Mouse (Mus musculus) MEL (cell line): ENCODE results near the gene Tmem240. TPM values are rescaled to one million over a fixed set of nuclear protein-coding genes. Genes with fewer than 3 reads are reported as not detected.

Experiments
- DNase-seq: peaks from one replicate; pipeline ENCODE4 v3.0.0; 2011; ENCODE audit warnings: low read depth, low spot score
- H3K27ac ChIP-seq: 2 replicates; pipeline ENCODE4 v1.5.1; 2012; ENCODE audit warnings: low read depth, mild to moderate bottlenecking, control low read depth, low read length, moderate library complexity; ENCODE audit not compliant: control insufficient read depth
- H3K27me3 ChIP-seq, 2 experiments: fragments of 150-350 bp in 1 of 2; sonication (generic) in 1 of 2; 2 replicates each; pipeline ENCODE4 v1.6.1; 2012; ENCODE audit warnings: low read length in 2 of 2, mild to moderate bottlenecking in 2 of 2, improper control_type of control experiment in 1 of 2, moderate library complexity in 1 of 2; ENCODE audit not compliant: insufficient read depth in 2 of 2, control insufficient read depth in 1 of 2
- H3K36me3 ChIP-seq, 2 experiments: 2 replicates each; pipeline ENCODE4 v1.6.1; 2012 to 2014; ENCODE audit warnings: low read length in 2 of 2, improper control_type of control experiment in 1 of 2, inconsistent platforms in 1 of 2, mild to moderate bottlenecking in 1 of 2; ENCODE audit not compliant: insufficient read depth in 2 of 2, control insufficient read depth in 1 of 2
- H3K4me1 ChIP-seq, 2 experiments: fragments of 150-350 bp in 1 of 2; sonication (generic) in 1 of 2; 2 replicates each; pipeline ENCODE4 v1.6.1; 2012; ENCODE audit warnings: low read length in 2 of 2, improper control_type of control experiment in 1 of 2, mild to moderate bottlenecking in 1 of 2; ENCODE audit not compliant: insufficient read depth in 2 of 2, control insufficient read depth in 1 of 2
- H3K4me3 ChIP-seq, 2 experiments: fragments of 150-350 bp in 1 of 2; sonication (generic) in 1 of 2; 2 replicates each; pipeline ENCODE4 v1.5.1; 2012; ENCODE audit warnings: low read depth in 2 of 2, low read length in 2 of 2, mild to moderate bottlenecking in 2 of 2, moderate library complexity in 2 of 2, control low read depth in 1 of 2, improper control_type of control experiment in 1 of 2; ENCODE audit not compliant: control insufficient read depth in 1 of 2, insufficient read depth in 1 of 2
- H3K79me2 ChIP-seq: 2 replicates; pipeline ENCODE4 v1.6.1; 2012; ENCODE audit warnings: mild to moderate bottlenecking, low read length, moderate library complexity; ENCODE audit not compliant: control insufficient read depth, poor library complexity, insufficient read depth
- H3K9ac ChIP-seq: 2 replicates; pipeline ENCODE4 v1.6.1; 2012; ENCODE audit warnings: low read depth, mild to moderate bottlenecking, control low read depth, low read length, moderate library complexity; ENCODE audit not compliant: control insufficient read depth, poor library complexity, severe bottlenecking
- H3K9me3 ChIP-seq: fragments of 150-350 bp; sonication (generic); replicated peaks from 2 replicates; pipeline ENCODE4 v1.6.1; 2012; ENCODE audit warnings: mild to moderate bottlenecking, low read length, improper control_type of control experiment, moderate library complexity; ENCODE audit not compliant: insufficient read depth
- CHD1 ChIP-seq: IDR thresholded peaks from 2 replicates; pipeline ENCODE4 v1.6.1; 2012; ENCODE audit warnings: low read depth, mild to moderate bottlenecking, inconsistent platforms, low read length, improper control_type of control experiment
- CHD2 ChIP-seq: IDR thresholded peaks from 2 replicates; pipeline ENCODE4 v1.6.1; 2011; ENCODE audit warnings: low read length, improper control_type of control experiment
- CTCF ChIP-seq, 3 experiments: IDR thresholded peaks in 2 of 3; conservative IDR thresholded peaks in 1 of 3; 2 replicates each; pipeline ENCODE4 v1.5.1; 2011 to 2012; ENCODE audit warnings: low read length in 3 of 3, low read depth in 2 of 3, mild to moderate bottlenecking in 2 of 3, improper control_type of control experiment in 1 of 3, inconsistent platforms in 1 of 3, mixed read lengths in 1 of 3, moderate library complexity in 1 of 3; ENCODE audit not compliant: control insufficient read depth in 1 of 3, insufficient read depth in 1 of 3, poor library complexity in 1 of 3, severe bottlenecking in 1 of 3
- E2F4 ChIP-seq: IDR thresholded peaks from 2 replicates; pipeline ENCODE4 v1.6.1; 2011; ENCODE audit warnings: low read depth, low read length, improper control_type of control experiment, borderline replicate concordance
- ELF1 ChIP-seq: IDR thresholded peaks from 2 replicates; pipeline ENCODE4 v1.6.1; 2014; ENCODE audit warnings: low read depth, mild to moderate bottlenecking, inconsistent platforms, low read length, improper control_type of control experiment, moderate library complexity
- EP300 ChIP-seq, 2 experiments: IDR thresholded peaks; 2 replicates each; pipeline ENCODE4 v1.6.1; 2011; ENCODE audit warnings: improper control_type of control experiment in 2 of 2, low read length in 2 of 2, low read depth in 1 of 2, mild to moderate bottlenecking in 1 of 2
- GABPA ChIP-seq: IDR thresholded peaks from 2 replicates; pipeline ENCODE4 v1.6.1; 2012; ENCODE audit warnings: low read depth, mild to moderate bottlenecking, inconsistent platforms, low read length, improper control_type of control experiment, moderate library complexity
- HCFC1 ChIP-seq: IDR thresholded peaks from 2 replicates; pipeline ENCODE4 v1.6.1; 2012; ENCODE audit warnings: low read depth, mild to moderate bottlenecking, inconsistent platforms, low read length, improper control_type of control experiment, moderate library complexity
- MAFK ChIP-seq: IDR thresholded peaks from 2 replicates; pipeline ENCODE4 v1.6.1; 2011; ENCODE audit warnings: low read depth, mild to moderate bottlenecking, low read length, improper control_type of control experiment, borderline replicate concordance
- MAX ChIP-seq: IDR thresholded peaks from 2 replicates; pipeline ENCODE4 v1.6.1; 2011; ENCODE audit warnings: low read length, improper control_type of control experiment
- MXI1 ChIP-seq: IDR thresholded peaks from 2 replicates; pipeline ENCODE4 v1.6.1; 2011; ENCODE audit warnings: mild to moderate bottlenecking, low read depth, low read length, improper control_type of control experiment
- MYC ChIP-seq: IDR thresholded peaks from 2 replicates; pipeline ENCODE4 v1.6.1; 2011; ENCODE audit warnings: low read depth, mild to moderate bottlenecking, low read length, improper control_type of control experiment, moderate library complexity
- NELFE ChIP-seq: IDR thresholded peaks from 2 replicates; pipeline ENCODE4 v1.6.1; 2011; ENCODE audit warnings: low read depth, low read length, improper control_type of control experiment
- NRF1 ChIP-seq: IDR thresholded peaks from 2 replicates; pipeline ENCODE4 v1.6.1; 2014; ENCODE audit warnings: low read depth, mild to moderate bottlenecking, inconsistent platforms, low read length, improper control_type of control experiment, moderate library complexity; ENCODE audit not compliant: poor library complexity, insufficient read depth, severe bottlenecking
- POLR2A ChIP-seq, 2 experiments: IDR thresholded peaks; 2 replicates each; pipeline ENCODE4 v1.6.1; 2011 to 2012; ENCODE audit warnings: low read length in 2 of 2, mild to moderate bottlenecking in 2 of 2, control low read depth in 1 of 2, improper control_type of control experiment in 1 of 2, low read depth in 1 of 2, moderate library complexity in 1 of 2; ENCODE audit not compliant: control insufficient read depth in 1 of 2, insufficient read depth in 1 of 2, poor library complexity in 1 of 2
- POLR2AphosphoS2 ChIP-seq: IDR thresholded peaks from 2 replicates; pipeline ENCODE4 v1.6.1; 2011; ENCODE audit warnings: low read length, improper control_type of control experiment
- RAD21 ChIP-seq: IDR thresholded peaks from 2 replicates; pipeline ENCODE4 v1.6.1; 2011; ENCODE audit warnings: mild to moderate bottlenecking, low read depth, low read length, improper control_type of control experiment
- SIN3A ChIP-seq: IDR thresholded peaks from 2 replicates; pipeline ENCODE4 v1.6.1; 2012; ENCODE audit warnings: low read length, improper control_type of control experiment, inconsistent platforms
- TBP ChIP-seq: IDR thresholded peaks from 2 replicates; pipeline ENCODE4 v1.8.0; 2011; ENCODE audit warnings: low read depth, low read length, improper control_type of control experiment
- UBTF ChIP-seq: IDR thresholded peaks from 2 replicates; pipeline ENCODE4 v1.6.1; 2012; ENCODE audit warnings: low read depth, mild to moderate bottlenecking, inconsistent platforms, low read length, improper control_type of control experiment, moderate library complexity, borderline replicate concordance; ENCODE audit not compliant: insufficient read depth
- ZMIZ1 ChIP-seq: IDR thresholded peaks from 2 replicates; pipeline ENCODE4 v1.6.1; 2012; ENCODE audit warnings: low read depth, mild to moderate bottlenecking, inconsistent platforms, low read length, improper control_type of control experiment, moderate library complexity
- polyA plus RNA-seq, 2 experiments: library from polyadenylated mRNA; stranded (reverse) in 1 of 2; unstranded in 1 of 2; fragments of >175 nt in 1 of 2; fragments of >200 nt in 1 of 2; gene quantifications; 2 replicates each; pipeline versions ENCODE4 v1.2.1 to v1.2.4; 2012; ENCODE audit warnings: low replicate concordance in 2 of 2, low read depth in 1 of 2; ENCODE audit not compliant: insufficient read length in 2 of 2, insufficient read depth in 1 of 2, missing spikeins in 1 of 2
- total RNA-seq: library from RNA; depleted of rRNA; stranded (reverse); fragments of 300-350 nt; gene quantifications from 2 replicates; pipeline ENCODE4 v1.2.3, GENCODE M21; 2012

Tmem240 gene
- total and polyA plus RNA-seq, 3 experiments = 0.27 to 0.33 TPM; not detected in 1

- TF ChIP-seq CTCF (IDR thresholded peaks at IDR 0.05 in 2 of 3, conservative IDR thresholded peaks at IDR 0.05 in 1 of 3; ENCODE audit: control insufficient read depth in 1 of 3, insufficient read depth in 1 of 3, low read depth in 2 of 3, low read length in 3 of 3, poor library complexity in 1 of 3, severe bottlenecking in 1 of 3) (no peak), GABPA (no peak), ELF1 (peak; percentile 85), RAD21 (no peak), MAX (peak; percentile 96), EP300 (IDR thresholded peaks at IDR 0.05; ENCODE audit: low read depth in 1 of 2, low read length in 2 of 2) (no peak), NRF1 (peak; percentile 93), HCFC1 (peak; percentile 91), MXI1 (peak; percentile 97), MYC (peak; percentile 95), ZMIZ1 (peak; percentile 79), TBP (peak; percentile 77)
Measured at GRCm38 (mm10) chr4:155760613-155761355, 26.2 kb downstream of the Tmem240 start, which contains the start of gene Atad3a (continued).

GRCm38 (mm10) chr4:155761356-155762099 lies 26.9 kb downstream of the Tmem240 start:
- no peaks in the 10 kb centered on the region for H3K27me3 ChIP-seq
- peak overlapping the region; percentile 63 for H3K27ac ChIP-seq
- TF ChIP-seq MXI1 (peak; percentile 18; the same call in 1 of the 2 replicates), UBTF (0 out of 2 replicates have a peak, but pooled peaks have one; percentile 37), EP300 (IDR thresholded peaks at IDR 0.05; ENCODE audit: low read depth in 1 of 2, low read length in 2 of 2) (no peak), CHD1 (0 out of 2 replicates have a peak, but pooled peaks have one; percentile 29)
- H3K4me3 ChIP-seq = peak overlapping the region; percentile 72 to 81
- DNase-seq = peak; percentile 79
- H3K36me3 ChIP-seq = peaks cover 0 to 18% of the 10 kb centered on the region in 2 experiments; a peak in 3 of 4 replicates
- peaks cover 4 to 16% of the 10 kb centered on the region in 2 experiments for H3K4me1 ChIP-seq
- H3K9me3 ChIP-seq = no peaks in the 10 kb centered on the region
- peaks cover 44% of the 10 kb centered on the region for H3K79me2 ChIP-seq
- peak overlapping the region; percentile 86 for H3K9ac ChIP-seq

GRCm38 (mm10) chr4:155762357-155762756 lies 27.8 kb downstream of the Tmem240 start:
- H3K9ac ChIP-seq = peak overlapping the region; percentile 21; the same call in 1 of the 2 replicates
- peak overlapping the region in 1 of 2 experiments; percentile 72; a peak in 2 of 4 replicates for H3K4me3 ChIP-seq
- no peak overlapping the region for H3K27ac ChIP-seq
- peak; percentile 73 for DNase-seq
- H3K9me3 ChIP-seq = no peaks in the 10 kb centered on the region
- peaks cover 39% of the 10 kb centered on the region for H3K79me2 ChIP-seq
- H3K36me3 ChIP-seq = peaks cover 0 to 18% of the 10 kb centered on the region in 2 experiments; a peak in 2 of 4 replicates
- TF ChIP-seq MXI1 (peak; percentile 52; the same call in 1 of the 2 replicates), MAFK (0 out of 2 replicates have a peak, but pooled peaks have one; percentile 22), ZMIZ1 (no peak), MYC (no peak; the same call in 1 of the 2 replicates), EP300 (IDR thresholded peaks at IDR 0.05; ENCODE audit: low read depth in 1 of 2, low read length in 2 of 2) (peak; percentile 17 to 41; a peak in 2 of 4 replicates), NELFE (peak; percentile 35), POLR2A (IDR thresholded peaks at IDR 0.05; ENCODE audit: control insufficient read depth in 1 of 2, insufficient read depth in 1 of 2, low read depth in 1 of 2, low read length in 2 of 2, poor library complexity in 1 of 2) (peak in 1 of 2 experiments; percentile 33; a peak in 1 of 4 replicates), MAX (peak; percentile 46; the same call in 1 of the 2 replicates), SIN3A (peak; percentile 49), CHD1 (no peak), E2F4 (0 out of 2 replicates have a peak, but pooled peaks have one; percentile 30), POLR2AphosphoS2 (0 out of 2 replicates have a peak, but pooled peaks have one; percentile 28), ELF1 (no peak), CHD2 (no peak)
- no peaks in the 10 kb centered on the region for H3K27me3 ChIP-seq
- peaks cover 4 to 16% of the 10 kb centered on the region in 2 experiments for H3K4me1 ChIP-seq
